Mouse (Mus musculus): ENCODE data around the gene Gm21954.

The Gm21954 gene

DNA sequence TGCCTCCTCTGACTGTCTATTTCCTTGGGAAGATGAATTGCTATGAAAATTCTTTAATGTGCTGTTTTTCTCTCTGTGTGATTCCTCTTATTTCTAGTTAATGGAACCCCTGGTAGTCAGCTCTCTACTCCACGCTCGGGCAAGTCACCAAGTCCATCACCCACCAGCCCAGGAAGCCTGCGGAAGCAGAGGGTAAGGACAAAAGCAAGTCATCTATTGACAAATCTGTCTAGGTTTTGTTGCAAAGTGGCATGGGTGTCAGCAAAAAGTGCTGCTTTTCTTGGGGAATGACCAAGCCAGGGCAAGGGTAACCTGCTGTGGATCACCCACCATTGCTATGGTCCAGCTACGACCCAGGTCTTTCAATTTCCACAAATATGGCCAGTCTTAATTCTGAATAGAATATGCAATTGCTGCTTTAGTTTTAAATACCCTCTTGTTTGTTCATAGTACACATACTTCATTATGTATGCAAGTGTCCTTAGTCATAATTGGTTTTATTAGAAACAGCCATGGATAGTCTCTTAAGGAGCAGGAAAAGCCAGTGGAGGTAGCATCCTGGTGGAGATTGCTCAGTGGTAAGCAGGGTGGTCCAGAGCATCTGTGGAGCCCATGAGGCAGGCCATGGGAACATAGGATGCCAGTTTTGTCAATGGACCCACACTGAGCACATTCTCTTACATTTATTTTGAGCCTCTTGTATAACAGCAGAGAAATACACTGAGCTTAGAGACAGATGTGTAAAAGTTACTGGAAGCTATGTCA lies 8.9 kb downstream of the Gm21954 start:
- DNase-seq (ENCODE audit: extremely low read depth, low read depth): no peak

DNA sequence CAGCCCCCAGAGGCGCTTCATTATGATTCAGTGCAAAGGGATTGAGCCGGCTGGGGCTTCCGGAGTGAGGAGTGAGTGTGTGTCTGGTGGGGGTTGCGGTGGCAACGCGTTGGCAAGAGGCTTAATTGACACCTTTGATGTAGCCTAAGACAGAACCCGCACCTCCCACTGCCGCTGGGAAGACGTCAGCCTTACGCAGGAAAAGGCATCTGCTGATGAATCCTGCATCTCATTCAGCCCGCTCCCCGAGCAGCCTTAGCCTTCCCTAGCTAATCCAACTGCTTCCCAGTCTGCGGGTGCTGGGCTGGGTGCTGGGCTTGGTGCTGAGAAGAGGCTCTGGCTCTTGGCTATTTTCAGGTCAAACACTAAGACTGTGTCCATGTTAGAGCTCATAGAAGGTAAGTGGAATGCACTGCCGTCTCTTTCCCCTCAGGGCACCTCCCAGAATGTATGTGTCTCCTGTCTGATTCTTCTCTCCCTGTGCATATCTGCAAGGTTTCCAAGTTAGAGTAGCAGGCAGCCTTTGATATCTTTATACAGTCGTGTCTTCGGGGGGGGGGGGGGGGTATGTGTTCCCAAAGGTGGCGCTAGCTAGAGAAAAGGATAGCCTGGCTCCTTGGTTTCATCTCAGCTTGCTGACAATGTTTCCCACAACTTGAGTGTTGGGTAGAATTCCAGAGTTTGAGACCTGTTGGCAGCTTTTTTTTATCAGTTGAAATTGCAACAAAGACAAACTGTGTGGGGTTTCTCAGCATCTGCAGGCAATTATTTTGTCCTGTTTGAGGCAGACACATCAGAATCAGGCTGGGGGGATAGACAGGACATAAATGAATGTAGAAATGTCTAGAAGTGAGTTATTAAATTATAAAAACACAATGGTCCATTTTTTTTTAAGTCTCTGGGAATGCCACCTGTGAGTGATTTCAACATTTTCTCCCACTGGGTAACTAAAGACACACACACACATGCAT lies 10.0 kb downstream of the Gm21954 start:
- DNase-seq (ENCODE audit: extremely low read depth, low read depth): no peak

DNA sequence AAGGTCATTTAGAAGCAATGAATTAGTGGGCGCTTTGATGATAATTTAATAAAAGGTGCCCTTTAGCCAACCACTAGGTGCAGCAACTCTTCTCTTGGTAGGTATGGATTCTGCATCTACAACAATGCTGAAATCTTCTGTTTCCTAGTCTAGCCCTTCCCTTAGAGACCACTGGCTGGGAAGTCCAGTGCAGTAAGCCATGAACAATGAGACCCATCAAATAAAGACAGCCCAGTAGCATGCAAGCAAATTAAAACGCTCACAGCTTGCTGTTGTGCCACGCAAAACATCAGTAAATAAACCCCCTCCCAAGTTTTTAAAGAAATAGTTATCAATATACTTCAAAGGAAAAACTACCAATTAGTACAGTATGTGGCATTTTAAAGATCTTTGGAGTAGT lies 10.9 kb downstream of the Gm21954 start:
- no peak for DNase-seq (ENCODE audit: extremely low read depth, low read depth)

- DNase-seq (ENCODE audit: extremely low read depth, low read depth): no peak
Observed at GRCm38 (mm10) chr3:55452464-55452863, 19.5 kb downstream of the Gm21954 start.

DNA sequence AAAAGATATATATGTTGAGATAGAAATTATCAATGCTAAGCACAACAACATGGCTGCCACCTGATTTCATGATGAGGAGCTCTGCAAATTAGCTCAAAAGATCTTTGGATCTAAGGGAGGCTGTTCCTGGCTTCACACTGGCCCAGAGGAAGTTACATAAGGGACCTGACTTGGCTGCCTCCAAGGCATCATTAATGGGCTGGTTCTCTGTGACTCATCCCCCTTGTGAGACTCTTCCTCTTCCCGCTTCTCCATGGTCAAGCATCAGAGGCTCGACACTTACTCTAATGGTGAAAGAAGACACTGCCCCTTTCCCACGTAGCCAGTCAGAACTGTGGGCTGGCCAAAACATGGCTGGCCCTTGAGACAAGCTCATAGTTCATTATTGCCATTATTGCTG lies 20.1 kb downstream of the Gm21954 start:
- no peak for DNase-seq (ENCODE audit: extremely low read depth, low read depth)

DNA sequence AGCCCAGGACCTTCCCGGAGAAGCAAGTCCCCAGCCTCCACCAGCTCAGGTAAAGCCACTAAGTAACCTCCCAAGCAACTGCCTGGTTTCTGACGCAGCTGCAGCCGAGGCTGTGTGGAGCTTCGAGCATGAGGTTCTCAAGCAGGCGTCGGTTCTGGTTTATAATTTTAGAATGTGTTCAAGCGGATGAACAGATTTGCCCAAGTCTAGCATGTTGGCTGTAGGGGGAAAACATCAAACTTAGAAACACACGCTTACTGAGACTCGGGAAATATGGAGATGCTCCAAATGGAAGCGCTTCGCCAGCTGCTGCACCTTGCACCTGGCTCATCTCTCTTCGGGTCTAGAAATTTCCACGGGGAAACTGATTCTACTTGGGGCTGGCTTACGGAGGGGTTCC lies 21.0 kb downstream of the Gm21954 start:
- no peak for DNase-seq (ENCODE audit: extremely low read depth, low read depth)

- no peak for DNase-seq (ENCODE audit: extremely low read depth, low read depth)
Observed at GRCm38 (mm10) chr3:55449148-55449547, 22.9 kb downstream of the Gm21954 start.

DNA sequence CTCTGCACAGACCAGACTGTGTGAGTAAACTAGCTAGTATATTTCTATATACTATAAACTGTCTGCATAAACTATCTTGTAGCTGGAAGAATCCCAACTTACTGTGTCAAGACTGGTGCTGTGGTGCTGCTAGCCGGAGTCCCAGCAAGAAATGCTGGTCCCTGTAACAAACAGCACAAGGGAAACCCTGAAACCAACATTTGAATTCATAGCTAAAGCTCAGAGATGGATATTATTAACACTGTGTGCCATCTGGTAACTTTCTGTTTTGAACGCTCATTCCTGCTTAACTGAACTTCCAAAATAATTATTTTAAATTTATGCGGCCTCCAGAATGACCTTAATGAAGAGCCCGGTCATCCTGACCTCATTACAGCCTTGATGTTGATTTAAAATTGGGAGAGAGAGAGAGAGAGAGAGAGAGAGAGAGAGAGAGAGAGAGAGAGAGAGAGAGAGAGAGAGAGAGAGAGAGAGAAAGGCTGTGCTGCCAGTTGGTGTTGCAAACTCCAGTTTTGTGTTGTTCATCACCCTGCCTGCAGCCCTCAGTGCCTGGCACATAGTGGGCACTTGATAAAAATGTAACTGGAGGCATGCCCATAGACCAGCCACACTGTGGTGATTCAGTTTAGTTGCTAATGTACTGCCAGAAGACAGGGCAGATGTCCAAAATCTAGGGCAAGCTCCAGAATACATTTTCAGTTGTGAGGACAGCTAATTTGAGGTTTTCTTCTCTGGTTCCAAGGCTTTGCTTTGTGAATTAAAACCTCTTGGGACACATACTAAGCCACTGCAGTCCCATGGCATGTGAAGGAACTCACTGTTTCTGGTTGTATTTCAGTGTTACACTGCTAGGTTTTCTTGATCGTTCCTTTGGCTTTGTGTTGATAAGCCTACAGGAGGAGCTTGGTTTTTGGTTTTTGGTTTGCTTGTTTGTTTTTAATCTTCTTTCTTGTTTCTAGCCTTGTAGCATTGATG lies 24.2 kb downstream of the Gm21954 start:
- no peak for DNase-seq (ENCODE audit: extremely low read depth, low read depth)

- no peak for DNase-seq (ENCODE audit: extremely low read depth, low read depth)
Observed at GRCm38 (mm10) chr3:55446681-55447080, 25.3 kb downstream of the Gm21954 start.

- DNase-seq (ENCODE audit: extremely low read depth, low read depth): no peak
Observed at GRCm38 (mm10) chr3:55443725-55444124, 28.3 kb downstream of the Gm21954 start.

DNA sequence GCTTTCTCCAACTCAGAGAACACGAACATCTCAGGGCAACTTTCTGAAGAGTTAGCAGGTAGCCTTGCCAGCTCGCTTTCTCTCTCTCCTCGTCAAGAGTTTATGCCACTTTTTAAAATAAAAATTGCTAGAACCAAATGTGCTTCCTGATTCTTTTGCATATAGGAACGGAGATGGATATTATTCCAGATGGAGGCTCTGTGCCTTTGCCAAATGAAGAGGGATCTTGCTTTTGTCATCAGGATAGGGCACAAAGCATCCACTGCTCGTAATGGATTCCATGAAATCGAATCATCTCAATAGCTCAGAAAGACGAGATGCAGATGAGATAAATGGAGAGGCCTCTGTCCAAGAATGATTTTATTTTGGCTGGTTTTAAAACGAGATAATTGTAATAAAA lies 28.7 kb downstream of the Gm21954 start:
- no peak for DNase-seq (ENCODE audit: extremely low read depth, low read depth)

DNA sequence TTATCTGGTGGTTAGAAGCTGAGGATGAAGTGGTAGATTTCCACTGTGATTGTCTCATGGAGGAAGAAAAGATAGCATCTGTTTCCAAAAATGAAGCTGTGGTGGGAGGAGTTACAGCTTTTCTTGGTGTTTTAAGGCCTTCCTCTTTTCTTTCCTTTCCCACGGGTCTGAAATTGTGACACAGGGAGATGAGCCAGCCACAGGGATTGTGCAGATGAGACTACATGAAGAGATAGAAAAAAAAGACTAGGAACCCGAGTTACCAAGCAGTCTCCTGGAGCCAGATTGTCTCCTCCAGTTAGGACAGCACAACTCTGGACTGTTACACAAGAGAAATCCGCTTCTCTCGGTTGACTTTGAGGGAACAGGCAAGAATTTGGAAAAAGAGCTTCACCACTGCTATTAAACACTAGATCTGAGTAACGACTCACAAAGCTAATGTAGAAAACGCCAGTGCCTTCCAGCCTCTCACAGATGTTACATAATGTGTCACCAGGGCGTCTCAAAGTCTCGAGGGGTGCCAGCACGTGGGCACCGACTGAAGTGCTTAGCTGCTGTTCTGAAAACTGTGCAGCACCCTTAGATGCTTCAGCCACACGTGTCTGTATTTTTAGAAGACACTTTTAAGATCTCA lies 29.9 kb downstream of the Gm21954 start:
- no peak for DNase-seq (ENCODE audit: extremely low read depth, low read depth)

- DNase-seq (ENCODE audit: extremely low read depth, low read depth): no peak
Observed at GRCm38 (mm10) chr3:55440342-55440741, 31.7 kb downstream of the Gm21954 start.

- DNase-seq (ENCODE audit: extremely low read depth, low read depth): no peak
Observed at GRCm38 (mm10) chr3:55438824-55439446, 33.1 kb downstream of the Gm21954 start.

DNA sequence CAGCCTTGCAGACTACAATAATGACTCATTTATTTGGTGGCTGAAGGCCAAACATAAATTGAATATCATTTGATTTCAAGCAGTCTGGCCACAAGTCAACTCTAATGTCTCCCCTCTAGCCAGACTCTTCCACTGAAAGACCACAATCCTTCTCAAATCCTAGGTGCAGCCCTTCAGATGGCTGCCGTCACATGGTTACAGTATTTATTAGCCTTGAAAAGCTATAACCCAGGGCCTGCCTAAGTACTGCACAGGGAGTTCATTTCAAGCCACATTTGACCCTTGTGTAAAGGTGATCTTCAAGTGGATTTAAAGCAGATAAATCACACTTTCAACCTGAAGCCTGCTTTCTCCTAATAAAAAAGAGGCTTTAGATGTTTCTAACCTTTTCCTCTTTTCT lies 37.7 kb downstream of the Gm21954 start:
- no peak for DNase-seq (ENCODE audit: extremely low read depth, low read depth)

GRCm38 (mm10) chr3:55431223-55431622 lies 40.8 kb downstream of the Gm21954 start:
- DNase-seq (ENCODE audit: extremely low read depth, low read depth): no peak

GRCm38 (mm10) chr3:55430022-55430549 lies 41.9 kb downstream of the Gm21954 start:
- no peak for DNase-seq (ENCODE audit: extremely low read depth, low read depth)

DNA sequence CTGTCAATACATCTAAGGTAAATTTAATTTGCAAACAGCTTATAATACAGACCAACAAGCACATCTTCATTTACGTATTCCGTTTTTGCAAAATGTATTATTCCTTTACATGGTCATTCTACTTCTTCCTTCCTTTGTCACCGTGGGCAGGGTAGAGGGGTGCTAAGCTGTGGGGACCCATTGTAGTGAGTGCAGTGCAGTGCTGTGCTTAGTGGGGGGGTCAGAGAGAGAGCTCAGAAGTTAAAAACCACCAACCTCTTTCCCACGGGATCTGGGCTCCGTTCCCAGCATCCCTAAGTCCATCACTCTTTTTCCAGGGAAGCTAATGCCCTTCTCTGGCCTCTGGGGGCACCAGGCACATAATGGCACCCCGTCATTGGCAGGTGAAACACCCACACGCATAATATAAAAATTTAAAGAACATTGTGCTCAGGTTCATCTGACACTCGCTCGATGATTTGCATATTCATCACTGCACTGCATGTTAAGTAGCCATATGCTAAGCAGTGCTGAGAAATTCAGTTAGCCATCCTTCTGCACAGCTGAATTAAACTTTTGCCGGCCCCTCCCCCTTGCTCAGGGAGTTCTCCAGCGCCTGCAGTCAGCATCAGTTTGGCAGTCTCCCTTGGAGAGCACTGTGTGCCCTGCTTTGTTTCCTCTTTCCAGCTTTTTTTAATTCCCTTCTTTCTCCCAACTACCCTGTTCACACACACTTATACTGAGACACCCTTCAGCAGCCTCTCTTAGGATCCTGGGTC lies 48.2 kb downstream of the Gm21954 start:
- DNase-seq (ENCODE audit: extremely low read depth, low read depth): no peak

DNA sequence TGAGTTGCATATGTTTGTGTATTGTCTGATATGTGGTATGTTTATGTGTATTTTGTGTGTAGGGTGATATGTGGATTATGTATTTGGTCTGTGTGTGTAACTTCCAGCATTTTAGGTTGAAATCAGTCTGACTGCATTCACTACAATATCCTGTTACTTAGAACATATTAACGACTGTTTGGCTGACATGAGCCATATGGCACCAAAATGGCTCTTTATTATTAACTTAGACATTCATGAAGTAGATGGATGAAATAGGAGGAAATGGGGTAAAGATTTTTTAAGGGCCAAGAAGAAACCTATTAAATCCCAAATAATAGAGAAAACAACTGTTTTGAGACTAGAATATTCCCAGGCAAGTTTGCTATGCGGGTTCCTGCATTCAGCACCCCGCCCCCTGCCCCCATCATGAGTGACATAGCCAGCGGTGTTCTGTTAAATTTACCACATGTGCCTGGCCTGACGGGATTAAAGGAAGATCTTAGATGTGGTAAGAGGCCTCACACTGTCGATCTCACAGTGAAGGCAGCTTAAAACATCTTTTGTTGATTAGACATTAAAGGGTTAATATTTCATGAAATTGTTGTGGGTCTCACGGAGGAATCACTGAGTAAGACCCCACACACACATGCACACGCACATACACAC lies 51.5 kb downstream of the Gm21954 start:
- no peak for DNase-seq (ENCODE audit: extremely low read depth, low read depth)
